ENCODE assay signal across 26 mouse cellular contexts in the genomic region with DNA sequence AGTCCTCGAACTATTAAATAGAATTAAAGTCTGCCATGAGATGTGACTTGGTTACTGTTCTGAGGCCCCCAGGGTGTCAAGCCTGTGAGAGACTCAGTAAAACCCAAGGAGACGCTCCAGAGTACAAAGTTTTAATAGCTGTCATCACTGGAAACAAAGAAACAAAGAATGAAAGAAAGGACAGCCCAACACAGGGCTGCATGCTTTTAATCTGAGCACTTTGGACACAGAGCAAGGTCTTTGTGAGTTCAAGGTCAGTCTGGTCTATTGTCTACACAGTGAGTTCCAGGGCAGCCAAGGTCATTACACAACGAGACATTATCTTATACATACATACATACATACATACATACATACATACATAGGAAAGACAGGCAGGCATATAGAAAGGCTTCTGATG. TPM values are rescaled to one million over a fixed set of nuclear protein-coding genes. Genes with fewer than 3 reads are reported as not detected.
"Had no signal": no experiment of that assay in that cellular context is flagged by ENCODE, and none has a peak within 500 bp of the region (broad histone marks: within the 10 kb centered on the region; RNA-seq: fewer than 3 reads in every experiment).

No protein-coding gene starts in this region.

- H3K4me3 ChIP-seq: midbrain, embryonic 10.5 days; midbrain, embryonic 12.5 days; neural tube, embryonic 13.5 days; neural tube, embryonic 15.5 days had no signal

- H3K9me3 ChIP-seq: midbrain, embryonic 10.5 days; midbrain, embryonic 12.5 days; neural tube, embryonic 13.5 days; neural tube, embryonic 15.5 days had no signal

- H3K9ac ChIP-seq: lung, embryonic 14.5 days; midbrain, embryonic 12.5 days; neural tube, embryonic 13.5 days; neural tube, embryonic 15.5 days had no signal

- H3K36me3 ChIP-seq: midbrain, embryonic 10.5 days; midbrain, embryonic 12.5 days; neural tube, embryonic 13.5 days; neural tube, embryonic 15.5 days had no signal

- DNase-seq: lung, adult 18-20 months; lung, embryonic 14.5 days; lung, postnatal 10 days; lung, postnatal 4 days; midbrain, embryonic 14.5 days; retina, postnatal 1 day; right cerebral cortex, adult 18-20 months; right cerebral cortex, postnatal 25 days; right cerebral cortex, postnatal 4 days; spleen, adult 18-20 months; thymus, adult 18-20 months; thymus, postnatal 14 days; thymus, postnatal 36 days had no signal

- H3K4me2 ChIP-seq: lung, embryonic 14.5 days; midbrain, embryonic 12.5 days; neural tube, embryonic 13.5 days; neural tube, embryonic 15.5 days had no signal

- H3K27ac ChIP-seq: midbrain, embryonic 10.5 days; midbrain, embryonic 12.5 days; neural tube, embryonic 13.5 days; neural tube, embryonic 15.5 days had no signal

- H3K27me3 ChIP-seq: midbrain, embryonic 12.5 days; neural tube, embryonic 13.5 days; neural tube, embryonic 15.5 days had no signal

RNA-seq across cellular contexts. Expression of gene Msgn1, which starts 7.7 kb away (rescaled TPM):
- total RNA-seq: megakaryocyte-erythroid progenitor cell, adult 5-6 weeks; midbrain, postnatal 0 days had no signal
- polyA plus RNA-seq: liver, embryonic 16.5 days; lung, embryonic 14.5 days; lung, embryonic 16.5 days; midbrain, embryonic 10.5 days; midbrain, embryonic 12.5 days; midbrain, embryonic 14.5 days; midbrain, postnatal 0 days; neural tube, embryonic 11.5 days; neural tube, embryonic 13.5 days; neural tube, embryonic 15.5 days; small intestine, adult 2 months; stomach, embryonic 14.5 days; stomach, embryonic 16.5 days; thymus, postnatal 0 days had no signal
